Mouse (Mus musculus) lung, postnatal 0 days (tissue): ENCODE results near the gene Pgc. TPM values are rescaled to one million over a fixed set of nuclear protein-coding genes. Genes with fewer than 3 reads are reported as not detected.

Experiments used
- ATAC-seq: fragments of 200-750 bp; cut with Nextera tagmentation; 2 replicates; pipeline ENCODE4 v1.8.0; 2017; ENCODE audit warnings: moderate library complexity
- DNase-seq: peaks from one replicate; pipeline ENCODE4 v3.0.0-alpha.2; 2016; ENCODE audit warnings: low spot score
- H3K27ac ChIP-seq: fragments of 300-500 bp; sonication (generic); 2 replicates; pipeline ENCODE4 v1.5.1; 2014; ENCODE audit warnings: antibody characterized with exemption, mild to moderate bottlenecking, low read length, mixed read lengths
- H3K27me3 ChIP-seq: fragments of 300-500 bp; sonication (generic); replicated peaks from 2 replicates; pipeline ENCODE4 v1.6.1; 2014; ENCODE audit warnings: low read length, mixed read lengths; ENCODE audit not compliant: insufficient read depth
- H3K36me3 ChIP-seq: fragments of 300-500 bp; sonication (generic); 2 replicates; pipeline ENCODE4 v1.6.1; 2014; ENCODE audit warnings: low read length, mixed read lengths; ENCODE audit not compliant: insufficient read depth
- H3K4me1 ChIP-seq: fragments of 300-500 bp; sonication (generic); 2 replicates; pipeline ENCODE4 v1.6.1; 2014; ENCODE audit warnings: antibody characterized with exemption, low read depth, low read length, mixed read lengths; ENCODE audit not compliant: insufficient read depth
- H3K4me2 ChIP-seq: fragments of 300-500 bp; sonication (generic); replicated peaks from 2 replicates; pipeline ENCODE4 v1.6.1; 2014; ENCODE audit warnings: low read depth, mild to moderate bottlenecking, low read length, moderate library complexity, mixed read lengths
- H3K4me3 ChIP-seq: fragments of 300-500 bp; sonication (generic); 2 replicates; pipeline ENCODE4 v1.5.1; 2014; ENCODE audit warnings: low read depth, low read length
- H3K9ac ChIP-seq: fragments of 300-500 bp; sonication (generic); replicated peaks from 2 replicates; pipeline ENCODE4 v1.6.1; 2014; ENCODE audit warnings: low read depth, mild to moderate bottlenecking
- H3K9me3 ChIP-seq: fragments of 300-500 bp; sonication (generic); 2 replicates; pipeline ENCODE4 v1.6.1; 2016; ENCODE audit warnings: low read length, mixed read lengths
- CTCF ChIP-seq: IDR thresholded peaks from 2 replicates; pipeline ENCODE4 v1.5.1; 2016; ENCODE audit warnings: antibody characterized with exemption, mild to moderate bottlenecking
- EP300 ChIP-seq: IDR thresholded peaks from 2 replicates; pipeline ENCODE4 v1.6.1; 2016; ENCODE audit warnings: antibody characterized with exemption, mild to moderate bottlenecking, control low read depth
- WGBS: fragments of 180-500 bp; shearing (Covaris S2); extraction: QIAGEN DNeasy Blood & Tissue Kit; methylation state at CpG from one replicate; pipeline ENCODE4 v1.1.7; 2014; 5-methylcytosine and 5-hydroxymethylcytosine counted together
- polyA plus RNA-seq: library from polyadenylated mRNA; unstranded; fragments of >200 nt; fragmentation: Nextera tagmentation; extraction: Ambion mirVana; gene quantifications from 2 replicates; pipeline ENCODE4 v1.2.1, GENCODE M21; 2015

The Pgc gene
- polyA plus RNA-seq, 1 experiment from 2014 or later, result 25.4 TPM

DNA sequence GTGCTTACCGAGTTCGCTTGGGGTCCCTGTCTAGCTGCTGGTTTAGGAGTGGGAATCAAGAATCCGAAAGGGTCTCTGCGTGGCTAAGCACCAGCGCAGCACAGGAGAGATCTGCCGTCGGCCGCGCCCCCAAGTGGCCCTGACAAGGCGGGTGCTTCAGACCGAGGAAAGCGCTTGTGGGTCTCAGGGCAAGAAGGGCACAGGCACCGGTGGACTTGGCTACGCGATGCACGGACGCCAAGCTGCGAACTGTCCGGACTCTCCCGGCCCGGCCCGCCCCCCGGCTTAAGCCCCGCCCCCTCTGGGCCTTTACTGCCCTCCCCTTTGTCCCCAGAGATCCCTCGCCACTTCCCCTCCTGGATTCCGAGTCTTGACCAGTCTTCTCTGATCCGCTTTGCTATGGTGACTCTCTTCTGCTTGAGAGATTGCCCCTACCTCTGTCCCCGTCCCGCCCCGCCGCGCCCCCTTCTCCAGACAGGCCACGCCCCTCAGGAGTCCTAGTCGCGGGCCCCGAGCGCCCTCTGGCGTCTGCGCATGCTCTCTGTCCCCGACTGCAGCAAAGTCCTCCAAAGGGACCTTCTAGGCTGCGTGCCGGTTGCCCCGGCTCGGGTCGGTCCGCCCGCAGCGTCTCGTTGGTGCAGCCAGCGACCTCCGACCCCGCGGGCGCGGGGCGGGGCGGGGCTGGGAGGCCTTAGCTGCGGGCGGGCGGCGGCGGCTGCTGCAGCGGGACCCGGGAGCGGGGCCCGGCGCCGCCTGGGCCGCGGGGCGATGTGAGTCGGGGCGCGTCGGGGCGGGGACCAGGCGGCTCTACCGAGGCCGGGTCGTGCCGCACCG, 31.9 kb upstream of the Pgc start, which contains the start of gene Prickle4:
Prickle4 (minus strand) TSS at position 234 of the 834 bp plus-strand sequence.
- Histone ChIP-seq H3K4me1 (no peaks in the 10 kb centered on the region), H3K4me2 (peak within 1 kb of the TSS; percentile 93), H3K27ac (peak within 1 kb of the TSS; percentile 62; the same call in 1 of the 2 replicates), H3K4me3 (peak within 1 kb of the TSS; percentile 81), H3K36me3 (no peaks in the 10 kb centered on the region), H3K9ac (peak within 1 kb of the TSS; percentile 62), H3K27me3 (no peaks in the 10 kb centered on the region), H3K9me3 (no peaks in the 10 kb centered on the region)
- TF ChIP-seq EP300 (no peak), CTCF (peak; percentile 87)
- peak; percentile 95 for ATAC-seq
- WGBS, result 1% methylated on average over 43 of the region's 82 CpGs
- peak; percentile 98 for DNase-seq

GRCm38 (mm10) chr17:47695337-47695710, 31.3 kb upstream of the Pgc start:
- Histone ChIP-seq H3K27ac (0 out of 2 replicates have a peak overlapping the region, but pooled peaks have one; percentile 20), H3K9me3 (no peaks in the 10 kb centered on the region), H3K4me2 (peak overlapping the region; percentile 93), H3K9ac (peak overlapping the region; percentile 62), H3K4me3 (peak overlapping the region; percentile 81), H3K27me3 (no peaks in the 10 kb centered on the region), H3K36me3 (no peaks in the 10 kb centered on the region), H3K4me1 (no peaks in the 10 kb centered on the region)
- DNase-seq (no peak), ATAC-seq (no peak)
- TF ChIP-seq CTCF (no peak), EP300 (no peak)
- WGBS, result 0% methylated on average over 15 of the region's 23 CpGs

DNA sequence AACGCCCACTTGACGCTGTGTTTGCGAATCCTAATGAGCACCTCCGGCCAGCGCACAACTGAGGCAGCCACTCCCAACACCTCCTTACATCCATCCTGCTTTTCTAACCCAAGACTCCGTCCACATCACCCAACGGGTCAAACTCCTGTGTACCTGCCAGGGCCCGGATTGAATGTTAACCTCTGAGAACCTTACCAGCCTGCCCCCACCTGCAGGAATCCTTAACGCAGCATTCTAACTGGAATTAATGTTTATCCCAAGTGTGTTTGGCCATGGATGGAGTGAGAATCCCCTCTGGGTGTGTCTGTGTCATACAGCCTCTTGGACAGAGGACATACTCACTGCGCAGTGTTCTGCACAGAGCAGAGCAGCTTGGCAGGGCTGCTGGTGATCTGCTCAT, 28.5 kb upstream of the Pgc start:
- no peak for DNase-seq
- no peaks in the 10 kb centered on the region for H3K9me3 ChIP-seq
- TF ChIP-seq EP300 (no peak), CTCF (no peak)
- H3K27me3 ChIP-seq, result no peaks in the 10 kb centered on the region
- H3K4me2 ChIP-seq, result no peak overlapping the region
- 91% methylated on average over 10 of the region's 10 CpGs for WGBS
- no peak for ATAC-seq
- no peak overlapping the region for H3K4me3 ChIP-seq
- H3K4me1 ChIP-seq, result no peaks in the 10 kb centered on the region
- no peak overlapping the region for H3K27ac ChIP-seq
- no peaks in the 10 kb centered on the region; the same call in 1 of the 2 replicates for H3K36me3 ChIP-seq
- H3K9ac ChIP-seq, result no peak overlapping the region

GRCm38 (mm10) chr17:47699055-47699454, 27.6 kb upstream of the Pgc start:
- Histone ChIP-seq H3K4me3 (no peak overlapping the region), H3K4me1 (no peaks in the 10 kb centered on the region), H3K9me3 (no peaks in the 10 kb centered on the region), H3K36me3 (no peaks in the 10 kb centered on the region; the same call in 1 of the 2 replicates), H3K4me2 (no peak overlapping the region), H3K27ac (no peak overlapping the region), H3K9ac (no peak overlapping the region), H3K27me3 (no peaks in the 10 kb centered on the region)
- 69% methylated on average over 2 of the region's 2 CpGs for WGBS
- ATAC-seq (no peak), DNase-seq (no peak)
- no peak for TF ChIP-seq EP300
- TF ChIP-seq CTCF, result no peak

GRCm38 (mm10) chr17:47701793-47702192, 24.8 kb upstream of the Pgc start:
- 59% methylated on average over 9 of the region's 9 CpGs for WGBS
- H3K36me3 ChIP-seq, result no peaks in the 10 kb centered on the region; the same call in 1 of the 2 replicates
- H3K4me3 ChIP-seq, result no peak overlapping the region
- ATAC-seq, result no peak
- H3K9ac ChIP-seq, result no peak overlapping the region
- DNase-seq, result no peak
- H3K9me3 ChIP-seq, result no peaks in the 10 kb centered on the region
- no peak overlapping the region for H3K27ac ChIP-seq
- TF ChIP-seq EP300 (no peak), CTCF (no peak)
- H3K4me2 ChIP-seq, result no peak overlapping the region
- H3K27me3 ChIP-seq, result no peaks in the 10 kb centered on the region
- no peaks in the 10 kb centered on the region for H3K4me1 ChIP-seq

DNA sequence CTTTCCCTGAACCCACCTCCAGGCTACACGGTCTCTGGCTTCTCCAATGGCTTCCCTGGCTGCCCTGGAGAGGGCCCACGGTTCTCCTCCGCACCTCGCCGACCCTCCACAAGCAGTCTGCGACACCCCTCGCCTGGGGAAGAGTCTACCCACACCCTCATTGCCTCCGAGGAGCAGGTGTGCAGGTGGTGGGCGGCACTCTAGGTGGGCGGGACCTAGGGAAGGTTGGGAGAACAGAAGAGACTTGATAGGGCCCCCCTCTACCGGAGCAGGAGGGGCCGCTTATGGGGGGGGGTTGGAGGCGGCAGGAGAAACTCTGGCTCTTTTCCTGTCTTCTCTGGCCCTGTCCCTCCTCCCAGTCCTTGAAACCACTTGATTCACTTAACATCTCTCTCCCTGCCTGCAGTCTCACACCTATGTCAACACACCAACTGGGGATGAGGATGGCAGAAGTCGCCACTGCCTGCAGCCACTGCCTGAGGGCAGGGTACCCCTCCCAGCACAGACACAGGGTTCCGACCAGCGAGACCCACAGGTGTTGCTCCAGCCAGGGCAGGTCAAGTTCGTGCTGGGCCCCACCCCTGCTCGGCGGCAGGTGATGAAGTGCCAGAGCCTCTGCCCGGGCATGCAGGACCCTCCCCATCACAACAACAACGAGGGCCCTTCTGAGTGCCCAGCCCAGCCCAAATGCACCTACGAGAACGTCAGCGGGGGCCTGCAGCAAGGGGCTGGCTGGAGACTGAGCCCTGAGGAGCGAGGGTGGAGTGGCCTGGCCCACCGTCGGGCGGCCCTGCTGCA, 23.9 kb upstream of the Pgc start:
- 40% methylated on average over 28 of the region's 28 CpGs for WGBS
- H3K9me3 ChIP-seq, result no peaks in the 10 kb centered on the region
- H3K27me3 ChIP-seq, result no peaks in the 10 kb centered on the region
- DNase-seq, result peak; percentile 55
- H3K27ac ChIP-seq, result no peak overlapping the region
- TF ChIP-seq EP300, result no peak
- no peak for TF ChIP-seq CTCF
- ATAC-seq, result peak; percentile 43
- H3K4me3 ChIP-seq, result no peak overlapping the region
- no peak overlapping the region for H3K4me2 ChIP-seq
- no peaks in the 10 kb centered on the region for H3K4me1 ChIP-seq
- no peak overlapping the region for H3K9ac ChIP-seq
- no peaks in the 10 kb centered on the region; the same call in 1 of the 2 replicates for H3K36me3 ChIP-seq
